Mouse (Mus musculus) limb, embryonic 13.5 days (tissue): ENCODE results near the gene Tex38. TPM values are rescaled to one million over a fixed set of nuclear protein-coding genes. Genes with fewer than 3 reads are reported as not detected.

Source experiments
- ATAC-seq: fragments of 200-750 bp; cut with Nextera tagmentation; 2 replicates; pipeline ENCODE4 v1.8.0; 2017; ENCODE audit warnings: low read depth, moderate number of reproducible peaks, moderate TSS enrichment; ENCODE audit not compliant: low FRiP score
- H3K27ac ChIP-seq: fragments of 300-500 bp; sonication (generic); 2 replicates; pipeline ENCODE4 v1.5.1; 2015; ENCODE audit warnings: inconsistent platforms, mild to moderate bottlenecking, moderate library complexity
- H3K27me3 ChIP-seq: fragments of 300-500 bp; sonication (generic); 2 replicates; pipeline ENCODE4 v1.6.1; 2015; ENCODE audit warnings: mild to moderate bottlenecking, inconsistent platforms
- H3K36me3 ChIP-seq: fragments of 300-500 bp; sonication (generic); 2 replicates; pipeline ENCODE4 v1.6.1; 2015; ENCODE audit warnings: inconsistent platforms, mild to moderate bottlenecking, moderate library complexity
- H3K4me1 ChIP-seq: fragments of 300-500 bp; sonication (generic); 2 replicates; pipeline ENCODE4 v1.6.1; 2015; ENCODE audit warnings: inconsistent platforms
- H3K4me2 ChIP-seq: fragments of 300-500 bp; sonication (generic); replicated peaks from 2 replicates; pipeline ENCODE4 v1.6.1; 2015; ENCODE audit warnings: inconsistent platforms, mild to moderate bottlenecking, moderate library complexity
- H3K4me3 ChIP-seq: fragments of 300-500 bp; sonication (generic); 2 replicates; pipeline ENCODE4 v1.5.1; 2015; ENCODE audit warnings: moderate library complexity, mild to moderate bottlenecking, inconsistent platforms
- H3K9ac ChIP-seq: fragments of 300-500 bp; sonication (generic); 2 replicates; pipeline ENCODE4 v1.6.1; 2015; ENCODE audit warnings: mild to moderate bottlenecking, inconsistent platforms
- H3K9me3 ChIP-seq: fragments of 300-500 bp; sonication (generic); 2 replicates; pipeline ENCODE4 v1.6.1; 2016; ENCODE audit warnings: inconsistent platforms
- WGBS: fragments of 180-500 bp; shearing (Covaris S2); methylation state at CpG from one replicate; pipeline ENCODE4 v1.1.7; 2015; 5-methylcytosine and 5-hydroxymethylcytosine counted together
- polyA plus RNA-seq: library from polyadenylated mRNA; unstranded; fragments of >200 nt; fragmentation: Nextera tagmentation; extraction: Ambion mirVana; gene quantifications from 2 replicates; pipeline ENCODE4 v1.2.1, GENCODE M21; 2015

Tex38 gene
- 0.31 and 0.50 TPM in 2 replicates for polyA plus RNA-seq

DNA sequence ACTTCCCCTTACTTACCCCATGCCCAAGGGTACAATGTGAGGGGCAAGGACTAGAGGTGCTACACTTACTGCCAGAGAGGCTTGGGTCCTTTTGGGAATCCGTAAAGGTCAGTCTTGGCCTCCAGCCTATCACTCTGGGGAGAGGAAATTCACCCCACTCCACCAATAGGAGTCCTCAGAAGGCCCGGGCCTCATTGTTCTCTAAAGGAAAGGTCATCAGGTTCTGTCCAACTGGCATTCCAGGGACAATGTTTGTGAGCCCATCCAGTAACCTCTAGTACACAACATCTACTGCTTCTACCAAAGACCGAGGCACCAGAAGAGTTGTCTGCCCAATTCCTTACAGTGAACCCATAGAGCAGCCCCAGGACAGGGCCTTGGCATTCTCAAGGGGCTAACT lies at the start of gene Tex38:
Gene Tex38, minus strand, starts transcription at position 101 of the 400 bp plus-strand sequence.
- ATAC-seq, result no peak
- H3K4me1 ChIP-seq, result peaks cover 14% of the 10 kb centered on the region
- H3K9me3 ChIP-seq, result no peaks in the 10 kb centered on the region
- WGBS, result 82% methylated on average over 3 of the region's 3 CpGs
- H3K36me3 ChIP-seq, result peaks cover 21% of the 10 kb centered on the region
- H3K27me3 ChIP-seq, result no peaks in the 10 kb centered on the region
- H3K27ac ChIP-seq, result no peak within 1 kb of the TSS
- no peak within 1 kb of the TSS for H3K4me3 ChIP-seq
- H3K9ac ChIP-seq, result no peak within 1 kb of the TSS
- H3K4me2 ChIP-seq, result no peak within 1 kb of the TSS

DNA sequence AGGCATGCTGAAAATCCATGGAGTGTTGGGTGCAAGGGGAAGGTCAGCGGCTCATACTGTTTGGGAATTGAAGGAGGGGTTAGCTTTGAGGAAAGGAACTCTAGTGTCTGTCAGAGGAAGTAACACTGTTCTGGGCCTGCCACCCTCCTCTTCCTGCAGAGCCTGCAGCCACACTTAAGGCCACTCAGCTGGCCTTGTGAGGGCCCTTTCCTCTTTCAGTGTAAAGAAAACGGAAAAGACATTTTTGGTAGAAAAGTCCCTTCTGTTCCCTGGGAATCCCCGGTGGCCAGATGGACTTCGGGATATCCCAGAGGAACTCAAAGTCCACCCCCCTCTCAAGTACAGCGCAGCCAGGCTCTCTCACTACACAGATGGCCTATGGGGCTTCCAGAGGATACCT lies 49.7 kb upstream of the Tex38 start:
- Histone ChIP-seq H3K36me3 (peaks cover 45% of the 10 kb centered on the region), H3K9ac (no peak overlapping the region), H3K9me3 (no peaks in the 10 kb centered on the region), H3K4me3 (no peak overlapping the region), H3K27me3 (0 out of 2 replicates have a peak, but pooled peaks cover 7% of the 10 kb centered on the region), H3K27ac (no peak overlapping the region), H3K4me2 (no peak overlapping the region), H3K4me1 (peaks cover 18% of the 10 kb centered on the region)
- WGBS, result 80% methylated on average over 5 of the region's 5 CpGs
- no peak for ATAC-seq

DNA sequence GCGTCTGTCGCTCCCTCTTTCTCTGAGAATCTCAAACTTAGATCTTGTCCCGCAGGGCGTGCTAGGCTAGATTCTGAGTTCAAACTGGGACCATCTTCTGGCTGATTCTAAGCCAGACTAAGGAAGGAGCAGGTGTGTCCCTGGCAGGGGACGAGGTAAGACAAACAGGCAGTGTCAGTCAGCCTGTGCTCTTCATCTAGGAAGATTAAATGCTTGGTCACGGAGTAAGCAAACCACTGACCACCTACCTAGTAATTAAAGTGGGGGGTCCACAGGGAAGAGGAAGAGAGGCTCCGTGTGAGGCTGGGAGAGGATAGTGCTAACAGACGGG lies 47.7 kb upstream of the Tex38 start:
- Histone ChIP-seq H3K9me3 (no peaks in the 10 kb centered on the region), H3K27me3 (0 out of 2 replicates have a peak, but pooled peaks cover 7% of the 10 kb centered on the region), H3K4me3 (peak overlapping the region; percentile 85), H3K4me1 (peaks cover 18% of the 10 kb centered on the region), H3K27ac (no peak overlapping the region), H3K36me3 (peaks cover 30% of the 10 kb centered on the region), H3K9ac (peak overlapping the region; percentile 81; the same call in 1 of the 2 replicates), H3K4me2 (peak overlapping the region; percentile 77)
- peak; percentile 0; the same call in 1 of the 2 replicates for ATAC-seq
- 9% methylated on average over 8 of the region's 8 CpGs for WGBS

DNA sequence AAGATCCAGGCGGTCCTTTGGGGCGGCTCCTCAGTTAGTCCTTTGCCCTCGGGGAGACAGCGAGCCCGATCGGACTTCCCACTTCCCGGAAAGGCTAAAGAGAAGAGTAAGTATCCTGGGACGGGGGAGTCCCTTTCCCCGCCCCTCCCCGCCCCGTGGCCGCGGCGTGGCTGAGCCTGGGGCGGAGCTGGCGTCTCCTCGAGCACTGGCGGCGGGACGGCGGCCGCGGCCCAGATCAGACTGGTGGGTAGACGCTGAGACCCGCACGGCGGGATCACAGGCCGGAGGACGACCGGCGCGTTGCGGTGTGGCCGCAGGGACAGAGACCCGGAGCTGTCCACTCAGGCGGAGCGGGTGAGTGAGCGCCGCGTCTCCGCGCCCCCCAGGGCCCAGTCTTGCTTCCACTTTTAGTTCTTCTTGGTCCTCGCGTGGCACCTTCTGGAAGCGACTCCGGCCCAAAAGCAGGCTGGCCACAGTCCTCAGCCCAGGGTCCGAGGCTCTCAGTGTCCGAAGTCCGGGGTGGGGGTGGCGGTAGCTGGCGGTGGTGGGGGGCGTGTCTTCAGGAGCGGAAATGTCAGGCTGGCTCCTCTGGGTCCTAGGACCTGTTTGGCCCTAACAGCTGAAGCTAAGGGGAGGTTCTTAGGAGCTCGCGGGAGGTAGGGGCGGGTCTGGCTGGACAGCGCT lies 47.2 kb upstream of the Tex38 start, which contains the start of gene Mob3c:
Gene Mob3c, plus strand, starts transcription at position 205 of the 684 bp plus-strand sequence.
- peak within 1 kb of the TSS; percentile 81 for H3K9ac ChIP-seq
- H3K27ac ChIP-seq, result peak within 1 kb of the TSS; percentile 63
- H3K9me3 ChIP-seq, result no peaks in the 10 kb centered on the region
- peak; percentile 90 for ATAC-seq
- H3K27me3 ChIP-seq, result 0 out of 2 replicates have a peak, but pooled peaks cover 7% of the 10 kb centered on the region
- peaks cover 18% of the 10 kb centered on the region for H3K4me1 ChIP-seq
- H3K4me3 ChIP-seq, result peak within 1 kb of the TSS; percentile 85
- H3K4me2 ChIP-seq, result peak within 1 kb of the TSS; percentile 77
- WGBS, result under 1% methylated on average over 52 of the region's 57 CpGs
- H3K36me3 ChIP-seq, result peaks cover 24% of the 10 kb centered on the region

DNA sequence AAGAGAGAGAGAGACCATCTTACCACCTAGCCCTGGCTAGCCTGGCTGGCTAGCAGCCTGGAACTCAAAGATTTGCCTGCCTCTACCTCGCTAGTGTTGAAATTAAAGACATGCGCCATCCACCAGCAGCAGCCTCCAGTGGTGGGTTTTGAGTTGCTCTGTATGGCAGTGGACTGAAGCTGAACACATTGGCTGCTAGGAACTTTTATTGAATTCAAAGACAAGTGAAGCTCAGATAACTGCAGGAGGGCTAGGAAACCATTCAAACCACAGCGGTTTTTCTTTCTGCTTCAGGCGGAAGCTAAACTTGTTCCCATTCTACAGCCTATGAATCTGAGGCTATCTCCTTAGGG lies 46.7 kb upstream of the Tex38 start:
- WGBS, result 8% methylated on average over 4 of the region's 4 CpGs
- peak; percentile 34; the same call in 1 of the 2 replicates for ATAC-seq
- H3K27ac ChIP-seq, result 0 out of 2 replicates have a peak overlapping the region, but pooled peaks have one; percentile 63

DNA sequence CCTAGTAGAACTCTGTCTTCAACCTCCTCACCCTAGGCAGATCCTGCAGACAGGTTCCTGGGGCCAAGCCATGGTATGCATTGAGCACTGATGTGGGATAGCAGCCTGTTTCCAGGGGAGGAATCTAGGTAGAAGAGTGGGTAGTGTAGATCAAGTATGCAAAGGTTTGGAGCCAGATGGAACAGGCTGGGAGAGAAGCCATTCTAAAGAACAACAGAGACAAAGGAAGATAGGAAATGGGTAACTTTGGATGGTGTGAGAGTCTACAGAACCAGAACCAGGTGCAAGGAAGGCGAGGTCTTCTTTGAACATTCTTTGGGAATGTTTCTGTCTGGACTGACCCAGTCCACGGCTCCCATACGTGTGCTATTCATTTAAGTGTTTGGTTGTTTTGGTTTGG lies 46.2 kb upstream of the Tex38 start:
- Histone ChIP-seq H3K9ac (no peak overlapping the region), H3K4me2 (peak overlapping the region; percentile 77; the same call in 1 of the 2 replicates), H3K4me3 (peak overlapping the region; percentile 85), H3K9me3 (no peaks in the 10 kb centered on the region), H3K4me1 (peaks cover 18% of the 10 kb centered on the region), H3K36me3 (peaks cover 16% of the 10 kb centered on the region), H3K27ac (no peak overlapping the region), H3K27me3 (0 out of 2 replicates have a peak, but pooled peaks cover 7% of the 10 kb centered on the region)
- ATAC-seq, result no peak
- WGBS, result 75% methylated on average over 3 of the region's 3 CpGs

More for the DNA sequence above, 46.7 kb upstream of the Tex38 start:
- H3K4me3 ChIP-seq, result peak overlapping the region; percentile 85
- 0 out of 2 replicates have a peak, but pooled peaks cover 7% of the 10 kb centered on the region for H3K27me3 ChIP-seq
- peaks cover 20% of the 10 kb centered on the region for H3K36me3 ChIP-seq
- H3K4me2 ChIP-seq, result peak overlapping the region; percentile 77
- H3K9me3 ChIP-seq, result no peaks in the 10 kb centered on the region
- peak overlapping the region; percentile 81 for H3K9ac ChIP-seq
- H3K4me1 ChIP-seq, result peaks cover 18% of the 10 kb centered on the region

DNA sequence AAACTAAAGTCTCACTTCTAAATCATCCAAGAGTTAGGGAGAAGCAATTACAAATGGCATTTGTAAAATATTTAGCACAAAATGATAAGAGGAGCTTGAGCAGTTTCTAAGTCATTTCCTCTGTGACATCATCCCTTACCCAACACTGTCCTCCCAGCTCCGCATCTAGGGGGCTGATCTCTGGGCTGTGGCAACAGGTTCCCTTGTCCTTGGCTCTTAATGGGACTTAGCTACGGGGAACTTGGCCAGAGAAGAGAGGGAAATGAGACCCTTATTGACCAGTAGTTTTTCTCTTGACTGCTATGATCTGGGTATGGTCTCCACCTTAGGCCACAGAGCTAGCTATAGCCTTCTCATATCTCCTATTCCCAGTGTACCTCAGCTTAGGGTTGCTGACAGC lies 44.5 kb upstream of the Tex38 start:
- 0 out of 2 replicates have a peak, but pooled peaks cover 7% of the 10 kb centered on the region for H3K27me3 ChIP-seq
- no peak overlapping the region for H3K4me3 ChIP-seq
- peaks cover 18% of the 10 kb centered on the region for H3K4me1 ChIP-seq
- no peak overlapping the region for H3K27ac ChIP-seq
- H3K9me3 ChIP-seq, result no peaks in the 10 kb centered on the region
- no peak overlapping the region for H3K9ac ChIP-seq
- no peaks in the 10 kb centered on the region for H3K36me3 ChIP-seq
- H3K4me2 ChIP-seq, result no peak overlapping the region
- no peak for ATAC-seq
- 79% methylated on average over 2 of the region's 2 CpGs for WGBS

DNA sequence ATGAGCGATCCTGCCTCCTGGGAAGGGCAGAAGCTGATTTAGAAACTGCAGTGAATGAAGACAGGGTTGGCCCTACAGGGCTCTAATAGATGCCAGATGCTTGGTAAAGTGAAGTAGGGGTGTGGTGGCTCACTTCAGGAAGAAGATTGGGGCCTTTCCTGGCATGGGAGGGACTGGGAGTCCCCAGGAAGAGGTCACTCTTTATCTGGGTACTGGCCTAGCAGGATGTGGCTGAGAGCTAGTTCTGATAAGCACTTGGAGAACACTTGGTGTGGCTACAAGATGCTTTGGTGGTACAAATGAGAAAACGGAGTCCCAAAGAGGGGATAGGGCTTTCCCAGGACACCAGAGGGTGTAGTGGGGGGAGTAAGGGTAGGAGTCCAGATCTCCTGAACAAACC lies 43.4 kb upstream of the Tex38 start:
- Histone ChIP-seq H3K27me3 (0 out of 2 replicates have a peak, but pooled peaks cover 7% of the 10 kb centered on the region), H3K4me2 (no peak overlapping the region), H3K4me1 (peaks cover 16% of the 10 kb centered on the region), H3K9ac (no peak overlapping the region), H3K4me3 (no peak overlapping the region), H3K27ac (no peak overlapping the region), H3K36me3 (peaks cover 6% of the 10 kb centered on the region; the same call in 1 of the 2 replicates), H3K9me3 (no peaks in the 10 kb centered on the region)
- 62% methylated on average over 2 of the region's 2 CpGs for WGBS
- no peak for ATAC-seq

DNA sequence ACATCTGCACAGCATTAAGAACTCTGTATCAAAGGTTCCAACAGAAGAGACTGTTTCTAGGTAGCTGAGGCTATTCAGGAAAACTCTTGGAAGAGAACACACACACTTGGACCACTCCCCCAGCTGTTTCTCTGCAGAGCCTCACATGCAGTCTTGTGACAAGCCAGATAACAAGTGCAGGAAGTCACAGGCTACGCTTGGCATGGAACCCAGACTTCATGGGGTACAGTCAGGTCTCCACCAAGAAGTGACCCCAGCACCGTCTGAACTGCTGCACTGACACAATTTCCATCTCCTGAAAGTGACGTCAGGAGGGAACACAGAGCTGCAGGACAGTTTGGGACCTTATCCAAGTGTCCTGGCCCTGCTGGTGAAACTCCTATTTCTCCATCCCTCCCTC lies 41.1 kb upstream of the Tex38 start:
- WGBS, result 71% methylated on average over 3 of the region's 3 CpGs

DNA sequence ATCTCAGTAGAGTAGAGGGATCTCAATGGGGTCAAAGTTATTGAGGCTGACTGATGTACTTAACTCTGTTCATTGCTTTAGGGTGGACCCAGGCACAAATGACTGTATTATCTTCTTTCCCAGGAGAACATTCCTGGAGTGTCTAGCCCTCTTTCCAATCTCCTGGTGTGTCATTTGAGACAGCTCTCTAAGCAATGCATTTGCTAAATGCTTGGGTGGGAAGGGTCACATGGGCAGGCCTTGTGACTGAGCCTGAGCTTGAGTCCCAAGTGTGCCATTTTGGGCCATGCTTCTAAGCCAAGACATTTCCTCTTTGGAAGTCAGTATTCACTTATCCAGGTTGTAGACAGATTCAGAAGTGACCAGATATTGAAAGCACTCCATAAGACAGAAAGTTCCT lies 40.6 kb upstream of the Tex38 start:
- H3K36me3 ChIP-seq, result peaks cover 13% of the 10 kb centered on the region
- ATAC-seq, result no peak
- no peaks in the 10 kb centered on the region for H3K4me1 ChIP-seq
- no peaks in the 10 kb centered on the region for H3K9me3 ChIP-seq
- H3K4me3 ChIP-seq, result no peak overlapping the region
- H3K27me3 ChIP-seq, result 0 out of 2 replicates have a peak, but pooled peaks cover under 1% of the 10 kb centered on the region
- H3K4me2 ChIP-seq, result no peak overlapping the region
- H3K9ac ChIP-seq, result no peak overlapping the region
- H3K27ac ChIP-seq, result no peak overlapping the region

More for the DNA sequence above, 41.1 kb upstream of the Tex38 start:
- no peak overlapping the region for H3K4me2 ChIP-seq
- no peak for ATAC-seq
- H3K4me1 ChIP-seq, result 0 out of 2 replicates have a peak, but pooled peaks cover 2% of the 10 kb centered on the region
- no peaks in the 10 kb centered on the region for H3K9me3 ChIP-seq
- peaks cover 9% of the 10 kb centered on the region for H3K36me3 ChIP-seq
- no peak overlapping the region for H3K9ac ChIP-seq
- H3K27ac ChIP-seq, result no peak overlapping the region
- H3K4me3 ChIP-seq, result no peak overlapping the region
- H3K27me3 ChIP-seq, result 0 out of 2 replicates have a peak, but pooled peaks cover 5% of the 10 kb centered on the region

DNA sequence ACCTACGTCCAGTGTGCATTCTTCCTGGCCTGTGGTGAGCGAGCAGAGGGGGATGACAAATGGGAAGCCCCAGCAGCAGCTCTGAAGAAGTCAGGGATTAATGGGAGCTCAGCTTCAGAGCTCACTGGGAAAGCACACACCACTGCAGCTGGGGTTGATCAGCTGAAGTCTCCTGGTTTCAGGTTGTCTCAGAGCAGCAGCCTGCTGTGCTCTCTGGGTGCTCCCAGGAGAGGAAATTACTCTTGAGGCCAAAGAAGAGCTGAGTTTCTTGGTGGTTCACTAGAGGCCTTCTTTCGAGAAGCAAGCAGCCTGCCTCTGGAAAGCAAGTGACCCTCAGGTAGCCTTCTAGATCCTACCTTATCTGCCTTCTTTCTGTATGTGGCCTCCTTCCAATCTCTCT lies 40.1 kb upstream of the Tex38 start:
- Histone ChIP-seq H3K9ac (no peak overlapping the region), H3K27ac (no peak overlapping the region), H3K4me2 (no peak overlapping the region), H3K36me3 (peaks cover 16% of the 10 kb centered on the region), H3K4me1 (no peaks in the 10 kb centered on the region), H3K4me3 (no peak overlapping the region), H3K9me3 (no peaks in the 10 kb centered on the region), H3K27me3 (no peaks in the 10 kb centered on the region)
- ATAC-seq, result no peak
- 70% methylated on average over 3 of the region's 3 CpGs for WGBS

DNA sequence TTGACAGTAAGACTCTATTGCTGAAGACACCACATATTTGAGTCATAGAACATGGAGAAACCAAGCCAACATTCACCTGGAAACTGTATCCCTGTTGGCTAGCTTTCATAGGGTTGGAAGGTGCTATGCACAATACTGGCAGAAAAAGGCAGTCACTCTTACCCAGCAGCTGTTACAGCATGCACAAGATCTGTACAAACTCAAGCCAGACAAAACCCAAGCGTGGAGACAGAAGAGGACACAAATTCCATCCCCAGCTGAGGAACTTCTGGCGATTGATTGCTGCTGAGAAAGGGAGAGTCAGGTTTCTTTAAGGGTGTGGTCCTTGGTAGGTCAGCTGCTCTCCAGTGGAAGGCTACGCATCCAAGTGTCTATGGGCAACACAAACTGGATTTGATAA lies 39.4 kb upstream of the Tex38 start:
- H3K27ac ChIP-seq, result no peak overlapping the region
- no peaks in the 10 kb centered on the region for H3K4me1 ChIP-seq
- no peaks in the 10 kb centered on the region for H3K9me3 ChIP-seq
- ATAC-seq, result no peak
- no peaks in the 10 kb centered on the region for H3K27me3 ChIP-seq
- H3K9ac ChIP-seq, result no peak overlapping the region
- no peak overlapping the region for H3K4me2 ChIP-seq
- H3K36me3 ChIP-seq, result peaks cover 23% of the 10 kb centered on the region
- 70% methylated on average over 3 of the region's 3 CpGs for WGBS
- no peak overlapping the region for H3K4me3 ChIP-seq
